Mouse (Mus musculus): ENCODE results near the gene Coro1b.

GRCm38 (mm10) chr19:4112063-4112960, 36.1 kb upstream of the Coro1b start:
- TF ChIP-seq CTCF (IDR thresholded peaks at IDR 0.05; ENCODE audit: insufficient read depth, low read length): no peak
- no peak for TF ChIP-seq POLR2A (IDR thresholded peaks at IDR 0.05; ENCODE audit: borderline replicate concordance, extremely low read depth, low read depth, low read length)

Measured in lung, adult 2 months (tissue).